Mouse (Mus musculus): ENCODE measurements around the gene Tbata. TPM values are rescaled to one million over a fixed set of nuclear protein-coding genes. Genes with fewer than 3 reads are reported as not detected.

Gene Tbata
- 1 to 10 TPM in 1 of 2 experiments, under 1 TPM in 1; 0.73 to 1.6 TPM for total RNA-seq (2021)

- no peak for DNase-seq (ENCODE audit: extremely low spot score in 1 of 2, low spot score in 2 of 2)
- intact Hi-C loops (cut with DNase I): no loop called here
These were observed at the start of gene Tbata for GRCm38 (mm10) chr10:61171654-61172053. Gene Tbata, plus strand, starts transcription at chr10:61171954.

DNA sequence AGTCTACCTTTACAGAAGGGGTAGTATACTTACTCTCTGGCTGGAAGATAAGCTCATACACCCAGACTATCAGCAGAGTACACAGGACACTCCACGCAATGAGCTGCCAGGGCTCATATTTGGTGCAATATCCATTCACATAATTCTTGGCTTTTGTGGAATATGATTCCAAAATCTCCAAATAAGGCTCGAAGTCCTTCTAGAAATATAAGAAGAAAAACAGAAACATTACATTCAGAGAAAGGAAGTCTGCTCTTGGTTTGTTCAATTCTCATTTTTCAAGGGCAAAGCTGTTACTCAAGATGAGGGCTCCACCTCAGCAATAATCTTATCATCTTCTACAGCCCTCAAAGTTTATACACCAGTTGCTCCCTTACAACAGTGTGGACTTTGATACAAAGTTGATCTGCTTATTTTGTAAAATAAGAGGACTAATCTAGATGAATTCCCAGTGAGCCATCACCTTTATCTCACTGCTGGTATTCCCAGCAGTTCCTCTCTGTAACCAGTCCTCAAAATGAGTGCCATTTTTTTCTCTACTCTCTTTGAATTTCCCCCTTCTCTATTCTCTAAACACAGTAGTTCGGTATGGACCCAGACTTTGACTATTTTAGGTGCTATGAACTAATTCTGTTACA, 48.4 kb upstream of the Tbata start:
- intact Hi-C loops (cut with DNase I): no loop called here
- DNase-seq (ENCODE audit: extremely low spot score in 1 of 2, low spot score in 2 of 2): no peak

- intact Hi-C loops (cut with DNase I): no loop called here
- DNase-seq (ENCODE audit: extremely low spot score in 1 of 2, low spot score in 2 of 2): no peak
These were observed 47.3 kb upstream of the Tbata start for GRCm38 (mm10) chr10:61124462-61124861.

- intact Hi-C loops (cut with DNase I): no loop called here
- DNase-seq (ENCODE audit: extremely low spot score in 1 of 2, low spot score in 2 of 2): no peak
These were observed 42.9 kb upstream of the Tbata start for GRCm38 (mm10) chr10:61128701-61129365.

DNA sequence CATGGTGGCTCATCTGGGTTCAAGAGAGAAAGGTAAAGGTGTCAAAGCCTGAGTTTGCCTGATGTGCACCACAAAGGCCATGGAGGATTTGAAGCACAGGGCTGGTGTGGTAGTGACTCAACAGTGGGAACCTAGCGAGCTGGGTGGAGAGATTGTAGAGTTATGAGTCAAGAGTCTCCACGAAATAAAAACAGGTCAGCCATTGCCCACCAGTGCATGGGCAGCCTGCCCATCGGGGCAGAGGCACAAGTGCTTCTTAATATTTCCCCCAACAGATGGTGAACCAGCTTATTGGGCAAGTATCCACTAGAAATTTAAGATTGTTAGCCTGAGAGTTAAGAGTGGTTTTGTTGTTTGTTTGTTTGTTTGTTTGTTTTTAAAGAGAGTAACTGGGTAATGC, 40.8 kb upstream of the Tbata start:
- intact Hi-C loops (cut with DNase I): no loop called here
- DNase-seq (ENCODE audit: extremely low spot score in 1 of 2, low spot score in 2 of 2): no peak

- DNase-seq (ENCODE audit: extremely low spot score in 1 of 2, low spot score in 2 of 2): no peak
- intact Hi-C loops (cut with DNase I): no loop called here
These were observed 37.7 kb upstream of the Tbata start for GRCm38 (mm10) chr10:61134041-61134440.

DNA sequence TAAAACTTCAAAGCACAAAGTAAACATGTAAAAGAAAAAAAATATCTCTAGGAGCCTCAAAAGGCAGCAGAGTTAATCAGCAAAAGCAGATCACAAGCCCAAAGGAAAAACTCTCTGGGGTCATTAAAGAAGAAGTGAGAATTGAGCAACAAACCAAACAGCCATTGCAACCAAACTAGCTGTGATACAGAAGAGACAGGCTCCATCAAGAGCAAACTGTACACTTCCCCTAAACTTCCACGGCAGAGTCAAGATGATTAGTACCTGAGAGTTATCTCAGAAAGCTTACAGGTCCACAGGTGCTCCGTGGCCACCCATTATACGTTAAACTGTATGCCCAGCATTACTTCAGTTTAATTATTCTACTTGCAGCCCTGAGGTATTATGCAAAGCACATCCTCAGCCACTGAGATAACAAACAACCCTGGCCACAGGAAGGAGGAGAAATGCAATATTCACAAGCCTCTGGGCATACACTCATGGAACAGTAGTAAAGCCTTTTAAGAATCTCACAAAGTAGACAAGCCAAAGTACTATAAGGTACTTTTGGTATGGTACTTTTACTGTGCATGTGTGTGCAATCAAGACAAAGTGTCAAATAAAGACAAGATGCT, 36.4 kb upstream of the Tbata start:
- no peak for DNase-seq (ENCODE audit: extremely low spot score in 1 of 2, low spot score in 2 of 2)
- intact Hi-C loops (cut with DNase I): no loop called here

- no peak for DNase-seq (ENCODE audit: extremely low spot score in 1 of 2, low spot score in 2 of 2)
- intact Hi-C loops (cut with DNase I): no loop called here
These were observed 34.2 kb upstream of the Tbata start for GRCm38 (mm10) chr10:61137567-61137966.

DNA sequence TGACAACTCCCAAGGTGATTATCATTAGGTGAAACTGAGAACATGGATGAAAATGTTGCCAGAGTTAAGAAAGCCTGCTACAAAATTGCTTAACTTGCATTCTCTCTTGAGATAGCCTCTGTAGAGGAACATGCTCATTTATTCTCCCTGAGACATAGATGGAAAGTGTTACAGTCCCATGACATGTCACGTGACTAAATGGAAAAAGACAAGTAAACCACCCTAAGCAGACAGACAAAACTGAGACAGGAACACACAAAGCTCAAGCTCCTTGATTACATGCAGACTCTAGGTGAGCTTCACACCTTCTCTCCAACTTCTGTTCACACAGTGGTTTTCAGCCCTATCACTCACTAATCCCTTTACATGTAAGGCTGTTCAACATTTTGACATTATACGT, 28.4 kb upstream of the Tbata start:
- no peak for DNase-seq (ENCODE audit: extremely low spot score in 1 of 2, low spot score in 2 of 2)
- intact Hi-C loops (cut with DNase I): no loop called here

GRCm38 (mm10) chr10:61145766-61146118, 26.0 kb upstream of the Tbata start:
- intact Hi-C loops (cut with DNase I): no loop called here
- DNase-seq (ENCODE audit: extremely low spot score in 1 of 2, low spot score in 2 of 2): no peak

DNA sequence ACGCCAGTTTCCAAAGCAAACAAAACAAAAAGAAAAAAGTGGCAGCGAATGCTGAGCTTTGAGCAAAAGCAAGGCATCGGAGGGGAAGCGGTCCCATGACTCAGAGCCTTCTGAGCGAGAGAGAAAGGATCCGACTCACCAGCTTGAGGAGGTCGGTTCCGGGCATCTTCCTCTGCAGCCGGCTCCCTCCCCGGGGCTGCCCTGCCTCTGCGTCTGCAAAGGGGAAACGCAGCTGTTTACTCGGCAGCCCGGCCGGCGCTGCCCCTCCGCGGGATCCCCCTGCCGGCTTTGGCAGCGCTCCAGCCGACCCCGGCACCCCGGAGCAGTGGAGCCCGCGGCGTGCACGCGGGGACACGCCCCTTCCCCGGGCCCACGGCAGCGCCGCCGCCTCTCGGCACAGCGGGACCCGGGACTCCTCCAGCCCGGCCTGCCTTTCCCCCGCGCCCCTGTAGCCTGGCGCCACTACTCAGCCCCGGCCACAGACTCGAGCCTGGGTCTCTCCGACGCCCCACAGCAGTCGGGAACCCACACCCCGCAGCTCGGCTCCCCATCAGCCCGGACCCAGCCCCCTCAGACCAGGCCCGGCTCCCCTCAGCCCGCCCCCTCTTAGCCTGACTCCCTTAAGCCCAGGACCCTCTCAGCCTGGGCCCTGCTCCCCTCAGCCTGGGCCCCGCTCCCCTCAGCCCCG, 25.5 kb upstream of the Tbata start:
- DNase-seq (ENCODE audit: extremely low spot score in 1 of 2, low spot score in 2 of 2): peak; percentile 26 to 86
- intact Hi-C loops (cut with DNase I): no loop called here

- intact Hi-C loops (cut with DNase I): no loop called here
- DNase-seq (ENCODE audit: extremely low spot score in 1 of 2, low spot score in 2 of 2): peak in 1 of 2 experiments; percentile 53
These were observed 25.0 kb upstream of the Tbata start for GRCm38 (mm10) chr10:61146807-61147156.

- intact Hi-C loops (cut with DNase I): no loop called here
- DNase-seq (ENCODE audit: extremely low spot score in 1 of 2, low spot score in 2 of 2): peak; percentile 85 to 95
These were observed 24.4 kb upstream of the Tbata start, which contains the start of gene Sgpl1 for GRCm38 (mm10) chr10:61147157-61148040. Gene Sgpl1, minus strand, starts transcription at chr10:61147703.

DNA sequence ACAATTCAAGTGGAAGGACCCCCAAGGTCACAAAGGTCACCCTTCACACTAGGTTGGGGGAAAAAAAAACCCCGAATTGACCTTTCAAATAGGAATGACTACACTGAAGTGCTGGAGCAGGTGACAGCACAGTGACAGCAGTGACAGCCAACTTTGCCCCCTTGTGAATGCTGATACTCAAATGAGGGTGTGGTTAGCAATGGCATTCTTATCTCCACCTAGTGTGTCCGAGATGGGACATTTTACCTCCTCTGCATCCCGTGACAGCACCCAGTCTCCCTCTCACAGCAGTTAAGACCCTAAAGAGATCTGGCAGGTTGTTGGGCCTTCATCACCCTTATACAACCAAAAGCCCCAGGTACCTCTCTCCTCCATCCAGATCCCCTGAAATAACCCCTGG, 22.3 kb upstream of the Tbata start:
- intact Hi-C loops (cut with DNase I): no loop called here

DNA sequence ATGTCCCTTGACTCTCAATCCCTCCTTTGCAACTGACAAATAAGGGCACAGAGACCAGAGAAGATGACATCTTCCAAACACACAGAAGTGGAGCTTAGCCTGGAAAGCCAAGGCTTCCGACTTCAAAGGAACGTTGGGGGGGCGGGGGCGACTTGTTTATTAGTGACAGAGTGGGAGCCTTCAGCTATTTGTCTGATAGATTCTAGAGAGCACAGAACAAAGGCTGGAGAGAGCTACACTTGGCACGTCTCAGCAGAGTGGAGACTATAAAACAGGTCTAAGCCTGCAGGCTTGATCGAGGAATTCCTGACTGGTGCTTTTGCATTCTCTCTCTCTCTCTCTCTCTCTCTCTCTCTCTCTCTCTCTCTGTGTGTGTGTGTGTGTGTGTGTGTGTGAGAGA, 21.1 kb upstream of the Tbata start:
- intact Hi-C loops (cut with DNase I): no loop called here
- no peak for DNase-seq (ENCODE audit: extremely low spot score in 1 of 2, low spot score in 2 of 2)

More for the DNA sequence above, 22.3 kb upstream of the Tbata start:
- DNase-seq (ENCODE audit: extremely low spot score in 1 of 2, low spot score in 2 of 2): no peak

DNA sequence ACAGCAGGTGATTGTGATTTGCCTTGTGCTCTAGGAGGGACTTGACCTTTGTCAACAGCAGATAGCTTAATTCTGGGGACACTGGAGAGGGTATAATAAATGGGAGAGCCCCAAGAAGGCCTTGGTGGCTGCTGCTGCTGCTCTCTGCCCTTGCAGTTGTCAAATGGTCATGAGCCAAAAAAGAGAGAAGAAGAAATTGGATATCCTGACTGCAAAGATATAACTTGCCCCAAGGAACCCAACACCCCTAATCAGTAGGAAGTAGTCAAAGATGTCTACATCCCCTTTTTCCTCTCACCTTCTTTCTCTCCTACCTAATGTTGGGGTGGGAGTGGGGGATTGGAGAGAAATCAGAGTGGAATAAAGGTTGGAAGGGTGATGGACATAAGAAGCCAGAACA, 19.6 kb upstream of the Tbata start:
- intact Hi-C loops (cut with DNase I): no loop called here
- no peak for DNase-seq (ENCODE audit: extremely low spot score in 1 of 2, low spot score in 2 of 2)

DNA sequence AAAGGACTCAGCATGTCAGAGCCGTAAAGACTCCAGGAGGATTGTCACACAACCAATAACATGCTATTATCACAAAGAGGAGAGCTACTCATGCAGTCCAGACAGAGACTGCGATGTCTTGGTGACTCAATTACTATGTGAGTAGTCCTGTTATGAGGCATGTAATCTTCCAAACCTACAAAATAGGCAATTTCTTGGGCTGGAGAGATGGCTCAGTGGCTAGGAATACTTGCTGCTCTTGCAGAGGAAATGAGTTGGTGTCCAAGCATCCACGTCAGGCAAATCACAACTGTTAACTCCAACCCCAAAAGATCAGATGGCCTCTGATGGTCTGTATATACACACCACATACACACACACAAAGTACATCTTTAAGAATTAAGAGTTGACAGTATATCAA, 16.1 kb upstream of the Tbata start:
- intact Hi-C loops (cut with DNase I): no loop called here
- no peak for DNase-seq (ENCODE audit: extremely low spot score in 1 of 2, low spot score in 2 of 2)

DNA sequence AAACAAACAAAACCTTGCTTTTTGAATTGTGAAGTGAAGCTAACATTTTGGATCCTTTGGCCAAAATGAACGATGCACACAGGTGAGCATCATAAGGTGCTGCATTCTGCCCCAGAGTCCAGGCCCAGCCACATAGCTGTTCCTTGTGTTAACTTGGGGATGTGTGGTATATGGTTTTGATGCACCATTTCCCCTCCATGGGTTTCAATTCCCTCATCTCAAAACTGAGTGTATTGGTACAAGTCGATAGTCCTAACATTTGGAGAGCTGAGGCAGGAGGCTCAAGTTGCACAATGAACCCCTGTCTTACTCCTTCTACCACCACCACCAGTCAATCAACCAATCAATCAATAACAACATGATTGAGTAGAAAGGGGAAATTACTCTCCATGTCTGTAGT, 15.3 kb upstream of the Tbata start:
- intact Hi-C loops (cut with DNase I): no loop called here
- DNase-seq (ENCODE audit: extremely low spot score in 1 of 2, low spot score in 2 of 2): no peak

DNA sequence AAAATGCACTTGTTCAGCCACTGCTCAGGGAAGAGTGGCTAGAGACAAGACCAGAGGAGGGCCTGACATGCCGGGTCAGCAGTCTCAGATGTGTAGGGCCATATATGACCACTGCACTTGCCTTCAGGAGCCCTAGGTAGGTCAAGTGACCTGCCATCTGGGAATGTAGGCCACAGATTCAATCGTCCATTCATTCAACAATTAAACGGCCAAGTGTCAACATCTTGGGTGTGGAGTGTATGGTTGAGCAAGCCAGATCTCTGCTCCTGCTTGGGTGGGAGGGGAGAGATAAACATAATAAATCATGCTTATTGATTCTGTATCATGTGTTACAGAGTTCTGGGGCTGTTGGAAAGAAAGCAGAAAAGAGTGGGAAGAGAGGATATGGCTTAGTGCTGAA, 13.2 kb upstream of the Tbata start:
- intact Hi-C loops (cut with DNase I): no loop called here
- DNase-seq (ENCODE audit: extremely low spot score in 1 of 2, low spot score in 2 of 2): no peak
